Mouse (Mus musculus) C3H10T1/2 (cell line): ENCODE results near the gene 2510039O18Rik. TPM values are rescaled to one million over a fixed set of nuclear protein-coding genes. Genes with fewer than 3 reads are reported as not detected.

ENCODE experiments used
- polyA plus RNA-seq, 2 experiments: library from polyadenylated mRNA; unstranded; fragments of >200 nt; fragmentation: generic; extraction: Trizol; gene quantifications; one replicate each; pipeline ENCODE4 v1.2.1; 2012; ENCODE audit warnings: missing spikeins in 2 of 2

The 2510039O18Rik gene
- polyA plus RNA-seq = 10 to 100 TPM; 15.3 to 43.6 TPM

GRCm38 (mm10) chr4:147940576-147941044 is at the start of gene 2510039O18Rik:
Gene 2510039O18Rik (plus strand): TSS chr4:147940895.

DNA sequence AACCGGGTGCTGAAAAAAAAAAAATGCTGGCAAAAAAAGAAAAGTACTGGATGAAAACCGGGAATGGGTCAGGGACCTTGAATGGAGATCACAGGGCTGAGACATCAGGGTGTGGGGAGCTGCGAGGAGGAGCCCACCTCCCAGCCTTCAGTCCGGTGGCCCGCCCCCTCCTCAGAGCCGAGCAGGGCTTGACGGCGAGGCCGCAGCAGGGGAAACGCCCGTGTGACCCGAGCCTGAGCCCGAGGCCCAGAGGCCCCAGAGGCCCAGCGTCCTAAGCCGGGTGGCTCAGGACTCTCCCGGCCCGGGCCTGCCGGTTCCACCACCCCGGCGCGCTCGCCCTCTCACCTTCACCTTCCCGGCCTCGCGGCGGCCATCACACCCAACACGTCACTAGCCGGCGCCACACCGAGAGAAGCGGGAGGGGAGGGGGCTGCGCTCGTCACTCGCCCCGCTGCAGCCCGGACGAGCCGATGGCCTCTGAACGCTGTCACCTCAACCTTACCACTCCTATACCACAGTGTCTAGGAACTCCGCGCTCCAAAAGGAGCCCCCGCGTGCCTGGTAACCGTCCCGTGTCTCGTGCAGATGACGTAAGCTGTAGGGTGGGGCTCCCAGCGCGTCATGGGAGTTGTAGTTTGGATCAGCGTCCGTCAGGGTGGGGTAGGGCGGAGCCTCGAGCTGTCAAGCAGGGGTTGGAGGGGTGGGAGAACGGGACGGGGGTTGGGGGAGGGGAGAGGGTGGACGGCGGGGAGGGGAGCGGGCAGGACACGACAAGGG is 36.2 kb upstream of the 2510039O18Rik start, which contains the start of gene Mfn2:
Gene Mfn2, minus strand, starts transcription at position 392 of the 777 bp plus-strand sequence.

DNA sequence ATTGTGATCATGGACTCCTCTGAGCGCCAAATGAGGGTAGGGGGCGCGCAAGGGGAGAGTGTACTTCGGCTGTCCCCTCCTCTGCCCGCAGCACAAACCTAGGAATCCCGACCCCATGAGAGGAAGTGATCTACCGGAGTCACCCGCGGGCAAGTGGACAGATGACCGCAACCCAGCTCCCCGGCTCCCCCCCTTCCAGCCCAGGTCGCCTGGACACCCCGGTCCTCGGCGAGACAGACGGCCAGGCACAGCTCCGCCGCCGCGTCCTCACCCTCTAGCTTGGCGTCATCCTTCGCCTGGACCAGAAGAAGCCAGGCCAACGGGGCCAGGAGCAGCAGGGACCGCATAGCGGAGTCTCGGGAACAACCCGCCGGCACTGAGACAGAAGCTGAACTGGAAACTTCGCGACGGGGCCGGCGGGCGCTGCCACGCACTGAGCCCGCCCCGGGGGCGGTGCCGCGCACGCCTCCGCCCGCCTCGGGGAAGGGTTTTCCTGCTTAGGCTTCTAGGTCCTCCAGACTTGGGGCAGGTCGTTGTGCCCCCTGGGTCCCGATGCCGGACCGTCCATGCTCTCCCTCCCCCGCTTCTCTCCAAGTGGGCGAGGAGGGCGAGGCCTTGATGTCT is 4.3 kb upstream of the 2510039O18Rik start, which contains the start of gene Plod1:
Gene Plod1, minus strand, starts transcription at position 437 of the 624 bp plus-strand sequence.

DNA sequence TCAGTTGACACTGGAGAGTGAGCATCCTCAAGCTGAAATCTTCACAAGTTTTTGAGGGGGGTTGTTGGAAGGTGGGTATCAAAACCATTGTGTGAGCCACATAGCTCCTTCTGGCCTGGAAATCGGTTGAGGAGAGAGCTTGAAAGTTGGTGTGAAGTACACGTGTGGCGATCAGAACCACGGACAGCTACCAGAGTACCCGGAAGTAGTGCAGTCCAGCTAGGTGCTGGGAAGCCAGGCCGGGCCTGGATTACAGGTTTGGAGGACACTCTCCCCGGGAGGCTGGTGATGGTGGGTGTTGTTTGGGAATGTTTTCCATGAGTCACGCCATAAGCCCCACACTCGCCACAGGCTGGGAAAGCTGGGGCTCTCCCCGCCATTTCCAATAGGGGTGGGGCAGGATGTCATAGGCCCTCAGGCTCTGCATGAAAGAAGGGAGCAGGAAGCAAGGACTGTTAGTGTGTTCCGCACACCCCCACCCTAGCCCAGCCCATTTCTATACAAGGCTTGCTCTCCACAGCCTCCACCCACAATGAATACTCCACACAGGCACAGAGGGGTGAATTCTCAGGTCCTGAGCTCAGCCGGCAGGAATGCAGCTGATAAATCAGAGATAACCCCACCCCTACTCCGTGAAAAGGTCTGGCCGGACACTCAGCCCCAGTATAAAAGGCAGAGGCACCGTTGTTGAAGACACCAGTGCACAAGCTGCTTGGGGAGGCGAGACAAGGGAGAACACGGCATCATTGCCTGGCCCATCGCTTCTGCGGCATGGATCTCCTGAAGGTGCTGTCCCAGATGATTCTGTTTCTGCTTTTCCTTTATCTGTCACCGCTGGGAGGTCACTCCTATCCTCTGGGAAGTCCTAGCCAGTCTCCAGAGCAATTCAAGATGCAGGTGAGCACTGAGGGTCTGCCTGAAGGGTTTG is 44.8 kb downstream of the 2510039O18Rik start, which contains the start of gene Nppb:
Gene Nppb, plus strand, starts transcription at position 584 of the 928 bp plus-strand sequence.

Other genes with a start within 250 kb of the 2510039O18Rik start
- gene Zfp534, start 238.3 kb upstream of the 2510039O18Rik start, polyA plus RNA-seq = under 1 TPM in 1 of 2 experiments, not detected in 1; 0.01 TPM
- under 1 TPM in 1 of 2 experiments, not detected in 1; 0.05 TPM for gene Zfp984, start 131.1 kb upstream of the 2510039O18Rik start, polyA plus RNA-seq
- gene Zfp933, start 92.5 kb upstream of the 2510039O18Rik start, polyA plus RNA-seq = under 1 TPM; 0.02 to 0.35 TPM
- gene Miip, start 72.1 kb upstream of the 2510039O18Rik start, polyA plus RNA-seq = 10 to 100 TPM; 18.3 to 21.0 TPM
- 1 to 10 TPM in 1 of 2 experiments, under 1 TPM in 1; 0.26 to 2.9 TPM for gene Fv1, start 71.9 kb upstream of the 2510039O18Rik start, polyA plus RNA-seq
- 10 to 100 TPM; 21.7 to 28.1 TPM for gene Mfn2, start 36.2 kb upstream of the 2510039O18Rik start, polyA plus RNA-seq
- 10 to 100 TPM; 25.9 to 69.0 TPM for gene Plod1, start 4.1 kb upstream of the 2510039O18Rik start, polyA plus RNA-seq
- not detected for gene Nppb, start 44.9 kb downstream of the 2510039O18Rik start, polyA plus RNA-seq
- not detected for gene Nppa, start 59.8 kb downstream of the 2510039O18Rik start, polyA plus RNA-seq
- gene Clcn6, start 97.9 kb downstream of the 2510039O18Rik start, polyA plus RNA-seq = 1 to 10 TPM; 1.5 to 7.3 TPM
- gene Mthfr, start 98.2 kb downstream of the 2510039O18Rik start, polyA plus RNA-seq = 10 to 100 TPM in 1 of 2 experiments, 1 to 10 TPM in 1; 4.5 to 16.9 TPM
- 10 to 100 TPM; 17.7 TPM for gene Agtrap, start 147.1 kb downstream of the 2510039O18Rik start, polyA plus RNA-seq
- 10 to 100 TPM; 29.3 to 46.0 TPM for gene Mad2l2, start 189.5 kb downstream of the 2510039O18Rik start, polyA plus RNA-seq
- under 1 TPM; under 0.01 to 0.14 TPM for gene Draxin, start 189.8 kb downstream of the 2510039O18Rik start, polyA plus RNA-seq
- gene Fbxo6, start 211.2 kb downstream of the 2510039O18Rik start, polyA plus RNA-seq = 10 to 100 TPM; 66.2 to 95.0 TPM
- 1 to 10 TPM in 1 of 2 experiments, under 1 TPM in 1; 0.50 to 2.3 TPM for gene Fbxo44, start 219.6 kb downstream of the 2510039O18Rik start, polyA plus RNA-seq
- 1 to 10 TPM; 1.2 to 2.9 TPM for gene Fbxo2, start 219.7 kb downstream of the 2510039O18Rik start, polyA plus RNA-seq